Mouse (Mus musculus): ENCODE measurements at regions not wholly inside any gene's neighbourhood (a gene's known extent, or its start where the extent isn't known, plus 50 kb on each side); places are given as distances from the start of the nearest gene placed in this dataset.

GRCm38 (mm10) chr2:169524429-169524828 is 63.1 kb downstream of the Gm11011 start:
- no peak for DNase-seq (ENCODE audit: low spot score)

DNA sequence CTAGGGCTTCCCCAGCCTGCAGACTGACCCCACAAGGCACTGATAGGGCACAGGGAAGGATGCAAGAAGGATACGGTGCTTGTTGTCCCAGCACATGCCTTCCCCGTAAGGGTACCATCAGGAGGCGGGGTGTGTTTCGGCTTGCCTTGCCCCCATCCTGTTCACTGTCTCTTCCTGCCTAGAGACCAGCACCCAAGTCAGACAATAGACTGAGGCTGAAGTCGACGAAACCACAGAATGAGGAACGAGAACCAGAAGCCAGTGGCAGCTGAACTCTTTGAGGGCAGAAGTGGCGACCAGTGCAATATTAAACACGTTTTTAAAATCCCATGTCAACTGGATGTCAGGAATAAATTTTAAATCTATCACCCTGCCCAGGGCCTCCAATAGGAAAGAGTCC is 67.6 kb downstream of the Gm11011 start:
- no peak for DNase-seq (ENCODE audit: low spot score)

DNA sequence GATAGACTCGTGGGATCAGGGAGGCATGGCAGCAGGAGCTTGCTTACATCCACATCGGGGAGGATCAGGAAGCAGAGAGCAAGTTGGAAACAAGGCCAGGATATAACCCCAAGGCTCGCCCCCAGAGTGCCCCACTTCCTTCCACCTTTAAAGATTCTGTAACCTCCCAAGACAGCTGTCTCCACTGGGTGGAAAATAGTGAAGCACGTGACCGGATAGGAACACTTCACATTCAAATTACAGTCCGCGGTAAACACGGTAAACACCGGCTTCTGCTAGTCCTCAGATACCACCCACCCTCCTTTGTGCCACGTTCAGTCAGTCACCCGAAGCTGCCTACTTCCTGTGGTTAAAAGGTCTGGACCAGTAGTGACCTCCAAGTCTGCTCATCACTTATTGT is 72.2 kb downstream of the Gm11011 start:
- DNase-seq (ENCODE audit: low spot score), result no peak

- no peak for DNase-seq (ENCODE audit: low spot score)
These were observed 76.8 kb downstream of the Gm11011 start for GRCm38 (mm10) chr2:169510741-169511140.

DNA sequence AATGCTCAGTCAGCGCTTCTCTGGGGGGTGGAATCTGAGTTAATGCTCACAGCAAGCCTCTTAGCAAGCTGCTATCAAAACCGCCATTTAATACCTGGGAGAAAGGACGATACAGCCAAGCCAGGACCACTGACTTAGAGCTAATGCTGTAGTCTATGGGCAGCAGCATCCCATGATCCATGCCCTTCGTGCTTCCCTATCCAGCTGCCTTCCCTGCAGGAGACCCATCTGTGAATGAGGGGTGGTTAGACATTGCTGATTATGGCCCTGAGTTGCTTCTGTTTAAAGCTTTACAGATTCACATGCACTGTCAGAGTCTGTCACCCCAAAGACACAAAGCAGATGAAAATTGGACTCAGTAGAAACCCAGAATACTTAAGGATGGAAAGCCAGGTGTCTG is 78.1 kb downstream of the Gm11011 start:
- no peak for DNase-seq (ENCODE audit: low spot score)

DNA sequence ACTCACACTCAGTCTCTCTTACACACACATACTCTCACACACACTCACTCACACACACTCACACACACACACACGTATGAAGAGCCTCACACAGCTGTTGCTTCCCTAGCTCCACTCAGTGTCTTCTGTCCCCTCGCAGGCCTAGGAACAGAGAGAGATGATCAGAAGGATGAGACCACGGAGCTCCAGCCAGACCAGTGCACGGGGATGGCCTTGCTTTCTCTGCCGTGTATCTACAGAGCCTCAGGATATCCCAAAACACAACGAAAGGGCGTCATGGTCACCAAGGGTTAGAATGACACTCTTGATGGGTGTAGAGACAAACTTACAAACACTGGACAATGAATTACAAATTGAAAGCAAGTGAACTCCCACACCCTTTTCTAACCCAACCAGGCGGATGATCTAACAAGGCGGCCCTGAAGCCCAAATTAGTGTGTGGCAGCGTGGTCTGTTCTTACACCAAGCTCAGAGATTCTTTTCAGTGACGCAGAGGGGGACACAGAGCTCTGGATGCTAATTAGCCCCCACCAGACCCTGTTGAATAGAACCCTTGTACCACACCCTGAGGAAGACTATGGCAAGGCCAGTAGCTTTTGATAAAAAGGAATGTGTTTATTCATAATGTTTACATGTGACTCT is 83.0 kb downstream of the Gm11011 start:
- DNase-seq (ENCODE audit: low spot score), result peak; percentile 72

- no peak for DNase-seq (ENCODE audit: low spot score)
These were observed 84.0 kb downstream of the Gm11011 start for GRCm38 (mm10) chr2:169503598-169503958.

DNA sequence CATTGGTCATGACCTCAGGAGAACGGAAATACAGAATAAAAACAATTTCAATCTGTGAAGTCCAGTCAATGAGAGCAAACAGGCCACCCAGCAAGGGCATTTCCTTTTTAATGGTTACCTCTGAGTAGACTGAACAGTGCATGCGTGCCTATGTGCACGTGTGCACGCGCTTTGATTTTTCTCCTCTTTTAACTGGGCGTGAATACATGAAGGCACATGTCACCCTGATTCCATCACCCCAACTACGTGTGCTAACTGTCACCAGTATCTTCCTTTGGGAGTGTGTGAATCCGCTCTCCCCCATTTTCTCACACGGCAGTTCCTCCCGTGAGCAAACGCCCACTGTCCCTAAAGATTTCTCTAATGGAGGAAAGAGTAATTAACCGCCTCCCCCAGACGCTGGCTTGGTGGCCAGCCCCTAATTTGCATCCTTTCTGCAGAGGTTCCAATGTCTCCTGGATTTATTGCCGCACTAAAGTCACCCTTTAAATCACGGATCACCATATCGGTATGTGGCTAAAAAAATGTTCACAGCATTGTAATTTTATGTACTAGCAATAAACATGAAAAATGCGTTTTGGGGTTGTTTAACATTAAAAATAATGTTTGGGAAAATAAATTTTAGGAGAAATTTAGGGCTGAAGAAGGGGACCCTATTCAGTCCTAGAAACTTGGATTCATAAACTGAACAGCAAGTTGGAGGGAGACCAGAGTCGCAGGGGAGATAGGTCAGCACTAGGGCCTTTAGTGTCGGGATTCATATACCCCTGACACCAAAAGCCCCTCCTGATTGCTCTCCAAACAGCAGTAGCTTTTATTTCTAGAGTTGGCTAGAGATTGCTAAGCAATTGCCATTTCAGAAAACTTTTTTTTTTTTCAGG is 84.6 kb downstream of the Gm11011 start:
- peak; percentile 64 for DNase-seq (ENCODE audit: low spot score)

GRCm38 (mm10) chr2:169501736-169502340 is 85.7 kb downstream of the Gm11011 start:
- DNase-seq (ENCODE audit: low spot score), result no peak

DNA sequence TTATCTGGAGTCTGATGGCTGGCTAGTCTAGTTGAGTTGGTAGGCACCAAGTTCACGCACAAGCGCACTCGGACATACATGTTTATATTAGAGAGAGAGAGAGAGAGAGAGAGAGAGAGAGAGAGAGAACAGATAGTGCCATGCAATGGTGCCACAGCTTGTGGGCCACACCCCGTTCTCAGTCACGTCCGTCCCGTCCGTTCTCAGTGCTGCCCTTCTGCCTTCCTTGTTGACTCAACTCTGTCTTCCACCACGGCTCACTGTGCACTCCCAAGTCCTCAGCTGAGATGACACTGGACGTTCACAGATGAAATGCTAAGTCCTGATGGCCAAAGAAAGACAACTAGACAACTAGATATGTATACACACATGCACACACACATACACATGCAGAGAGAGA is 92.2 kb downstream of the Gm11011 start:
- DNase-seq (ENCODE audit: low spot score), result no peak

- no peak for DNase-seq (ENCODE audit: low spot score)
These were observed 92.8 kb downstream of the Gm11011 start for GRCm38 (mm10) chr2:169494503-169495311.

DNA sequence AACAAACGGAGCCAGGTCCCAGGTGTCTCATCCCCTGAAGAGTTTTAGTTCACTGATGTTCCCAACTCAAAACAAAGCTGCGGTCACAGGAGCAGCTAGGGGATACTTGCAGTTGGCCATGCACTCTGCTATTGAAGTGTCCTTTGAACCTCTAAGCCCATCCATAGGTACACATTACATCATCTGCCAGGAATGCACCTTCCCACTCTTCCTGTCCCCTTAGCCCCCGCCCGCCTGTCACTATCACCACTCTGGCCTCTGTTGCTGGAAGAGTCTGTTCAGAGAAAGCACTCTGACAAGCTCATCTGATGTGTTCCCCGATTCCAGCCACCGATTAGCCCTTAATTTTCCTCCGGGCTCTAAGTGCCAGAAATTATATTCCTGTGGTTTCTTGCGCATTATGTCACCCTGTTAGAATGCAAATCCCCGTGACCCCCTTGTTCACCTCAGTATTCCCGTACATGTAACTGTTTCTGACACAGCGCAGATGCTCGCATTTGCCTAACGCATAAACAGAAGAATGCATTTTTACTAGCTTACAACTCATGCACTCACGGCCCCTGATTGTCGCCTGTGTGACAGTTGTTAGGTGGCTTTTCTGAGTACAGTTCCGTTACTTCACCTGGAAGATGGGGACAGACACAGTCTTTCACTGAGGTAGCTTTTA is 93.8 kb downstream of the Gm11011 start:
- no peak for DNase-seq (ENCODE audit: low spot score)

DNA sequence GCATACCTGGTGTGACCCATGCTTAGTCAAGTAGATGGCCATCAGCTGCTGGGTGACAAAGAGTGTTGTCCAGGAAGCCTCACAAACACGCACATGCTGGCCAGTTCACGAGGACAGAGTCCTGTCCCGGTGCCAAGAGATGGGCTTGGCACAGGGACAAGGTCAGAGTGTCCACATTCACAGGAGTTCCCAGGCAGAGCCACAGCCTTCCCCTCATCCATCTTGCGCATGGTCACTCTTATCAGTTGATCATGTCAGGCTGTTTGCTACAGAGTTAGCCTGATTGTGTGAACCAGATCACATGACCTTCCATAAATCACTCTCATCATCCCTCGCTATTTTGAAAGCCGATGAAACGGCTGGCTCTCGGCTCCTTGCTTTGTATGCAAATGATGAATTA is 103.6 kb downstream of the Gm11011 start:
- no peak for DNase-seq (ENCODE audit: low spot score)

DNA sequence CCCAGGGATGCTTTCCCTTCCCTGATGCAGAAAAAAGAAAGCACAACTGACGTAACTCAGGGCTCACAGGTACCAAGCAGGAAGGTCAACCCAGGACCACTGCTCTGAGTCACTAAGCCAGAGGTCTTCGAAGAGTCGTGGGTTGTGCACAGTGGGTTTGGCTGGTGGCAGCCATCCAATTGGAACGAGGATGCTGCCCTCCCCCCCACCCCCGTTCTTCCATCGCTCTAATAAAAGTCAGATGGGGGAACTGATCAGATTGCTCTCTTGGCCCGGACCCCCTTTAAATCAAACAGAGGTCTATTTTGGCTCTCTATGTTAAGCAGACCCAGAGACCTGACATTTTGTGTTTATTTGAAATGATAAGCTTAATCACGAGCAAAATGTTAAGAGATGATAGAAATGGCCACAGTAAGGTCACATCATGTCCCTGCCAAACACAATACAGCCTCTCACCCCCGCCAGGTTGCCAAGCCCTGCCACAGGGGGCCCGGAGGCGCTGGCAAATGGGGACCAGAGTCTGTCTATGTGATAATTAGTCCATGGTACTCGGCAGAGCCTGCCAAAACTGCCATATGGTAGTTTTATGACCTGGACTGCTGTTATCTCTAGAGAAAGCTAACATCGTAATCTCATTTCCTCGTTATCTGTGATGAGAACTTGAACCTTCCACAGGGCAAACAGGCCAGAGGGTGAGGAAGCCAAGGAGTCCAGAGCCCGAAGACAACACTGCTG is 105.6 kb downstream of the Gm11011 start:
- no peak for DNase-seq (ENCODE audit: low spot score)

- DNase-seq (ENCODE audit: low spot score), result peak; percentile 50
These were observed 113.0 kb downstream of the Gm11011 start for GRCm38 (mm10) chr2:169474418-169475112.

GRCm38 (mm10) chr2:169469538-169469937 is 118.0 kb downstream of the Gm11011 start:
- DNase-seq (ENCODE audit: low spot score), result no peak

GRCm38 (mm10) chr2:169467621-169468020 is 119.9 kb downstream of the Gm11011 start:
- DNase-seq (ENCODE audit: low spot score), result no peak

DNA sequence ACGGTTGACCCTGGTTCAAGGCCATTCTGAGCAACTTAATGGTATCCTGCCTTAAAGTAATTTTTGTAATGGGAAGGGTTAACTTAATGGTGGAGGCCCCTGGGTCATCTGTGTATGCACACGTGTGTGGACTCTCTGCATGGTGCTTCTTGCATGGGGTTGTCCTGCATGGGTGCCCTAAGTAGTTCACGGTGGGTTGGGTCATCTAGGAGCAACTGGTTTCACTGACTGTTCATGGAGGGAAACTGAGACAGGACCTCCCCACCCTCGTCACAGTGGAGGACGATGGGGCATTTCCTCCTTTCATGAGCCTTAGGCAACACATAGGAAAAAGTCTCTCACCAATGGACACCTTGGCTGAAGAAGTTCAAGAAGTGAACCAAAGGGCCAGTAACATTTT is 123.4 kb downstream of the Gm11011 start:
- DNase-seq (ENCODE audit: low spot score), result no peak

GRCm38 (mm10) chr2:169461491-169462039 is 126.0 kb downstream of the Gm11011 start:
- DNase-seq (ENCODE audit: low spot score), result no peak

DNA sequence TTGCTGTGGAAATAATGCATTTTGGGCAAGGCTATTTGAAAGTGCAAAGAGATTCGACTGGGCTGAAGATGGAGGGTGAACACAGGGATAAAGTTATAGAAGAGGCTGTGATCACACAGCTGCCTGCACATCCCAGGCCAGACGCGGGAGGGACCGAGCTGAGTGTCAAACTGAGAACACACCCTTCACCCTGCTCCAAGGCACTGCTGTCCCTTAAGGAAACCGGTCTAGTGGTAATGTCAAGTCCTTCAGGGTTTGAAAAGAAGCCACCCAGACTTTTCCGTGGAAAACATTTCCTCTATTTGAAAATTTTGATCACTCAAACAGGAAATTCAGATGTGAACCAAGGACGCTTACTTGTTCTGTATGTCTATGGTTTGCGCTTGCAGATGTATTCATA is 134.6 kb downstream of the Gm11011 start:
- DNase-seq (ENCODE audit: low spot score), result no peak
